Mouse (Mus musculus) heart, embryonic 13.5 days (tissue): ENCODE measurements around the gene Slc25a51. TPM values are rescaled to one million over a fixed set of nuclear protein-coding genes. Genes with fewer than 3 reads are reported as not detected.
"Not testable (repeated sequence)": the region's sequence is repeated elsewhere in the genome, so short reads cannot be mapped to it uniquely, and the experiment has no call there.

Experiments used
- ATAC-seq: fragments of 200-750 bp; cut with Nextera tagmentation; 2 replicates; pipeline ENCODE4 v1.8.0; 2017; ENCODE audit warnings: moderate TSS enrichment; ENCODE audit not compliant: insufficient number of reproducible peaks, low FRiP score, low TSS enrichment; ENCODE audit errors: extremely low read depth
- H3K27ac ChIP-seq: fragments of 300-500 bp; sonication (generic); replicated peaks from 2 replicates; pipeline ENCODE4 v1.5.1; 2015; ENCODE audit warnings: moderate library complexity, mild to moderate bottlenecking, inconsistent platforms
- H3K27me3 ChIP-seq: fragments of 300-500 bp; sonication (generic); replicated peaks from 2 replicates; pipeline ENCODE4 v1.6.1; 2015; ENCODE audit warnings: mild to moderate bottlenecking, inconsistent platforms
- H3K36me3 ChIP-seq: fragments of 300-500 bp; sonication (generic); 2 replicates; pipeline ENCODE4 v1.6.1; 2015; ENCODE audit warnings: mild to moderate bottlenecking, inconsistent platforms
- H3K4me1 ChIP-seq: fragments of 300-500 bp; sonication (generic); 2 replicates; pipeline ENCODE4 v1.6.1; 2015; ENCODE audit warnings: inconsistent platforms
- H3K4me2 ChIP-seq: fragments of 300-500 bp; sonication (generic); 2 replicates; pipeline ENCODE4 v1.6.1; 2015; ENCODE audit warnings: inconsistent platforms, mild to moderate bottlenecking, moderate library complexity
- H3K4me3 ChIP-seq: fragments of 300-500 bp; sonication (generic); 2 replicates; pipeline ENCODE4 v1.5.1; 2015; ENCODE audit warnings: moderate library complexity, mild to moderate bottlenecking, inconsistent platforms
- H3K9ac ChIP-seq: fragments of 300-500 bp; sonication (generic); 2 replicates; pipeline ENCODE4 v1.6.1; 2015; ENCODE audit warnings: inconsistent platforms, mild to moderate bottlenecking, moderate library complexity
- H3K9me3 ChIP-seq: fragments of 300-500 bp; sonication (generic); 2 replicates; pipeline ENCODE4 v1.6.1; 2016; ENCODE audit warnings: inconsistent platforms
- WGBS: fragments of 180-500 bp; shearing (Covaris S2); methylation state at CpG from one replicate; pipeline ENCODE4 v1.1.7; 2015; ENCODE audit warnings: mixed read lengths; 5-methylcytosine and 5-hydroxymethylcytosine counted together
- polyA plus RNA-seq: library from polyadenylated mRNA; unstranded; fragments of >200 nt; fragmentation: Nextera tagmentation; extraction: Ambion mirVana; gene quantifications from 2 replicates; pipeline ENCODE4 v1.2.1, GENCODE M21; 2015

The Slc25a51 gene
- polyA plus RNA-seq, 1 experiment from 2014 or later = 59.0 TPM

- Histone ChIP-seq H3K9ac (no peak overlapping the region), H3K4me3 (no peak overlapping the region), H3K27me3 (no peaks in the 10 kb centered on the region), H3K27ac (no peak overlapping the region), H3K4me1 (peaks cover 28% of the 10 kb centered on the region), H3K4me2 (no peak overlapping the region), H3K9me3 (no peaks in the 10 kb centered on the region), H3K36me3 (peaks cover 86% of the 10 kb centered on the region)
- WGBS = 92% methylated on average over 45 of the region's 45 CpGs
- ATAC-seq = no peak
These were observed 8.9 kb downstream of the Slc25a51 start for GRCm38 (mm10) chr4:45399421-45400210.

- not testable (repeated sequence) for H3K9ac ChIP-seq, H3K27ac ChIP-seq, H3K4me3 ChIP-seq, H3K4me2 ChIP-seq, ATAC-seq, H3K27me3 ChIP-seq, H3K9me3 ChIP-seq
- 70% methylated on average over 5 of the region's 5 CpGs for WGBS
- peaks cover 73% of the 10 kb centered on the region for H3K36me3 ChIP-seq
- H3K4me1 ChIP-seq = peaks cover 16% of the 10 kb centered on the region
These were observed 10.3 kb downstream of the Slc25a51 start for GRCm38 (mm10) chr4:45398315-45398714.

GRCm38 (mm10) chr4:45396211-45396610 lies 12.4 kb downstream of the Slc25a51 start:
- not testable (repeated sequence) for H3K4me1 ChIP-seq, ATAC-seq, H3K4me3 ChIP-seq, H3K9me3 ChIP-seq, H3K9ac ChIP-seq, H3K4me2 ChIP-seq, H3K27ac ChIP-seq, H3K27me3 ChIP-seq
- H3K36me3 ChIP-seq = peaks cover 57% of the 10 kb centered on the region
- 81% methylated on average over 6 of the region's 6 CpGs for WGBS

GRCm38 (mm10) chr4:45393658-45394057 lies 14.9 kb downstream of the Slc25a51 start:
- Histone ChIP-seq H3K9ac (no peak overlapping the region), H3K4me3 (no peak overlapping the region), H3K4me1 (peaks cover 6% of the 10 kb centered on the region), H3K36me3 (peaks cover 32% of the 10 kb centered on the region), H3K27me3 (no peaks in the 10 kb centered on the region), H3K4me2 (no peak overlapping the region), H3K9me3 (no peaks in the 10 kb centered on the region), H3K27ac (no peak overlapping the region)
- ATAC-seq = no peak
- 78% methylated on average over 5 of the region's 5 CpGs for WGBS

GRCm38 (mm10) chr4:45392994-45393393 lies 15.6 kb downstream of the Slc25a51 start:
- Histone ChIP-seq H3K27ac (no peak overlapping the region), H3K9me3 (no peaks in the 10 kb centered on the region), H3K4me3 (no peak overlapping the region), H3K9ac (no peak overlapping the region), H3K4me1 (peaks cover 5% of the 10 kb centered on the region; the same call in 1 of the 2 replicates), H3K27me3 (no peaks in the 10 kb centered on the region), H3K36me3 (peaks cover 25% of the 10 kb centered on the region), H3K4me2 (no peak overlapping the region)
- WGBS = 76% methylated on average over 8 of the region's 8 CpGs
- no peak for ATAC-seq

GRCm38 (mm10) chr4:45392572-45392971 lies 16.0 kb downstream of the Slc25a51 start:
- peaks cover 21% of the 10 kb centered on the region for H3K36me3 ChIP-seq
- H3K27ac ChIP-seq = no peak overlapping the region

GRCm38 (mm10) chr4:45392099-45392498 lies 16.5 kb downstream of the Slc25a51 start:
- H3K27me3 ChIP-seq = no peaks in the 10 kb centered on the region
- 70% methylated on average over 4 of the region's 4 CpGs for WGBS
- no peak overlapping the region for H3K4me2 ChIP-seq
- H3K27ac ChIP-seq = no peak overlapping the region
- H3K36me3 ChIP-seq = peaks cover 16% of the 10 kb centered on the region
- H3K4me1 ChIP-seq = peaks cover 5% of the 10 kb centered on the region; the same call in 1 of the 2 replicates
- H3K9me3 ChIP-seq = no peaks in the 10 kb centered on the region
- ATAC-seq = no peak
- H3K4me3 ChIP-seq = no peak overlapping the region
- H3K9ac ChIP-seq = no peak overlapping the region

More at GRCm38 (mm10) chr4:45392572-45392971, 16.0 kb downstream of the Slc25a51 start:
- H3K27me3 ChIP-seq = no peaks in the 10 kb centered on the region
- H3K4me2 ChIP-seq = no peak overlapping the region
- H3K4me3 ChIP-seq = no peak overlapping the region
- H3K9ac ChIP-seq = no peak overlapping the region
- no peak for ATAC-seq
- H3K4me1 ChIP-seq = peaks cover 5% of the 10 kb centered on the region; the same call in 1 of the 2 replicates
- no peaks in the 10 kb centered on the region for H3K9me3 ChIP-seq
- WGBS = 53% methylated on average over 11 of the region's 11 CpGs

GRCm38 (mm10) chr4:45387296-45387695 lies 21.3 kb downstream of the Slc25a51 start:
- H3K4me1 ChIP-seq, H3K9ac ChIP-seq, H3K36me3 ChIP-seq, H3K4me2 ChIP-seq, H3K27ac ChIP-seq, ATAC-seq, H3K9me3 ChIP-seq, H3K27me3 ChIP-seq, H3K4me3 ChIP-seq: not testable (repeated sequence)
- WGBS = 91% methylated on average over 5 of the region's 5 CpGs

GRCm38 (mm10) chr4:45382133-45382532 lies 26.4 kb downstream of the Slc25a51 start:
- H3K27ac ChIP-seq, H3K9ac ChIP-seq, H3K4me3 ChIP-seq, H3K9me3 ChIP-seq, H3K4me2 ChIP-seq, H3K27me3 ChIP-seq, ATAC-seq, H3K4me1 ChIP-seq: not testable (repeated sequence)
- H3K36me3 ChIP-seq = peaks cover 15% of the 10 kb centered on the region
- WGBS = 49% methylated on average over 2 of the region's 2 CpGs

- not testable (repeated sequence) for H3K4me3 ChIP-seq, H3K27ac ChIP-seq, H3K9ac ChIP-seq, H3K4me1 ChIP-seq, H3K9me3 ChIP-seq, H3K4me2 ChIP-seq, ATAC-seq, H3K27me3 ChIP-seq
- WGBS = 87% methylated on average over 10 of the region's 10 CpGs
- peaks cover 25% of the 10 kb centered on the region for H3K36me3 ChIP-seq
These were observed 27.5 kb downstream of the Slc25a51 start for GRCm38 (mm10) chr4:45380903-45381580.

GRCm38 (mm10) chr4:45376573-45376972 lies 32.0 kb downstream of the Slc25a51 start:
- no peak for ATAC-seq
- H3K4me1 ChIP-seq = no peaks in the 10 kb centered on the region

More at GRCm38 (mm10) chr4:45376573-45376972, 32.0 kb downstream of the Slc25a51 start:
- Histone ChIP-seq H3K4me3 (no peak overlapping the region), H3K9me3 (no peaks in the 10 kb centered on the region), H3K9ac (no peak overlapping the region), H3K27me3 (no peaks in the 10 kb centered on the region), H3K27ac (no peak overlapping the region), H3K36me3 (peaks cover 68% of the 10 kb centered on the region), H3K4me2 (no peak overlapping the region)
- WGBS = 80% methylated on average over 4 of the region's 4 CpGs
